Mouse (Mus musculus) urinary bladder, postnatal 10 days (tissue): ENCODE data around the gene Celf5.

Source experiments
- DNase-seq: peaks from one replicate; pipeline ENCODE4 v3.0.0; 2022; ENCODE audit warnings: low spot score

Gene Celf5

GRCm38 (mm10) chr10:81482533-81482889 lies at the start of gene Celf5:
Gene Celf5 (minus strand): TSS chr10:81482709.
- DNase-seq = no peak

GRCm38 (mm10) chr10:81526779-81527178 lies 44.3 kb upstream of the Celf5 start:
- DNase-seq = peak; percentile 65

GRCm38 (mm10) chr10:81525017-81525694 lies 42.6 kb upstream of the Celf5 start:
- DNase-seq = no peak

- no peak for DNase-seq
Measured at GRCm38 (mm10) chr10:81524051-81524605, 41.6 kb upstream of the Celf5 start, which contains the start of gene Gna15. Gene Gna15 (minus strand): TSS chr10:81524225.

- DNase-seq = no peak
Measured at GRCm38 (mm10) chr10:81523570-81523969, 41.1 kb upstream of the Celf5 start.

GRCm38 (mm10) chr10:81523142-81523541 lies 40.6 kb upstream of the Celf5 start:
- DNase-seq = no peak

- DNase-seq = no peak
Measured at GRCm38 (mm10) chr10:81519978-81520365, 37.5 kb upstream of the Celf5 start.

GRCm38 (mm10) chr10:81519227-81519977 lies 36.9 kb upstream of the Celf5 start:
- no peak for DNase-seq

- DNase-seq = no peak
Measured at GRCm38 (mm10) chr10:81518546-81518945, 36.0 kb upstream of the Celf5 start.

- DNase-seq = no peak
Measured at GRCm38 (mm10) chr10:81517227-81517626, 34.7 kb upstream of the Celf5 start.

GRCm38 (mm10) chr10:81513798-81514197 lies 31.3 kb upstream of the Celf5 start:
- no peak for DNase-seq

- DNase-seq = no peak
Measured at GRCm38 (mm10) chr10:81510246-81510810, 27.8 kb upstream of the Celf5 start.

GRCm38 (mm10) chr10:81507691-81508489 lies 25.4 kb upstream of the Celf5 start:
- DNase-seq = no peak

- no peak for DNase-seq
Measured at GRCm38 (mm10) chr10:81507095-81507494, 24.6 kb upstream of the Celf5 start.

GRCm38 (mm10) chr10:81505016-81505664 lies 22.6 kb upstream of the Celf5 start:
- DNase-seq = no peak

- DNase-seq = peak; percentile 62
Measured at GRCm38 (mm10) chr10:81502658-81503057, 20.1 kb upstream of the Celf5 start.

- DNase-seq = no peak
Measured at GRCm38 (mm10) chr10:81501863-81502262, 19.4 kb upstream of the Celf5 start.

- DNase-seq = no peak
Measured at GRCm38 (mm10) chr10:81500032-81500431, 17.5 kb upstream of the Celf5 start, which contains the start of gene S1pr4. Gene S1pr4 (minus strand): TSS chr10:81500132.

GRCm38 (mm10) chr10:81499250-81499901 lies 16.9 kb upstream of the Celf5 start:
- no peak for DNase-seq

- DNase-seq = no peak
Measured at GRCm38 (mm10) chr10:81498316-81499249, 16.1 kb upstream of the Celf5 start.
